Mouse (Mus musculus): ENCODE results near the gene Scaper. TPM values are rescaled to one million over a fixed set of nuclear protein-coding genes. Genes with fewer than 3 reads are reported as not detected.

The Scaper gene
- total RNA-seq, 2 experiments from 2014 or later: 30.9 to 33.8 TPM

DNA sequence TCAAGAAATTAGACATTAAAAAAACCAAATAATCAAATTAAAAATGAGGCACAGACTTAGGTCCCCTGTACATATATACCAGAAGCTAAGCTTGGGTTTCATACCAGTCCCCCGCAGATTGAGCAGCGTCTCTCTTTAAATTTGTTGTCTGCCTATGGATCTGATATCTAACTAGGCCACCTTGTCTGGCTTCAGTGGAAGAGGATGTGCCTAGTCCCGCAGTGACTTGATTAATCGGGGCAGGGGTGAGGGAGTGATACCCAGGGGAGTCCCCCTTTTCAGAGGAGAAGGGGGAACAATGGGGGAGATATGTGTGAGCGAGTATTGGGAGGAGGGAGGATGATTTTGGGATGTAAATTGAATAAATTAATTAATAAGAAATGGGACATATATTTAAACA lies 310.9 kb downstream of the Scaper start:
- DNase-seq (ENCODE audit: low spot score in 2 of 2): no peak
- intact Hi-C loops (cut with DNase I): no loop called here

DNA sequence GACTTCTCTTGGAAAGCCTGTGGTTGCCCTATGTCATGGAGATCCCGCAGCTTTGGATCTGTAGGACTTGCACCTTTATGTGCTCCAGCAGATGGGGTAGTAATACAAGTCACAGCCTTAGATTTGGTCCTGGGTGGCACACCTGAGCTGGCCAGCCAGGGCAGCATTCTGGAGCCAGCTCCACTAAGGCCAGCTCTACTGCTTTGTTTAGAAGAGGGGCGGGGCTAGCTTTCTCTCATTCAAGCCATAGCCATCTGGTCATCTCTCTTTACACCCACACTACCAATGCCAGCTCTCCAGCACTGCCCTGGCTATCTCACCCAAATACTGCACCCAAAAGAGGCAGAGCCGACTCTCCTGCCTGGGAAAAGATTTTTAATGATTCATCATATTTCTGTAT lies 323.2 kb downstream of the Scaper start:
- DNase-seq (ENCODE audit: low spot score in 2 of 2): no peak
- intact Hi-C loops (cut with DNase I): no loop called here

DNA sequence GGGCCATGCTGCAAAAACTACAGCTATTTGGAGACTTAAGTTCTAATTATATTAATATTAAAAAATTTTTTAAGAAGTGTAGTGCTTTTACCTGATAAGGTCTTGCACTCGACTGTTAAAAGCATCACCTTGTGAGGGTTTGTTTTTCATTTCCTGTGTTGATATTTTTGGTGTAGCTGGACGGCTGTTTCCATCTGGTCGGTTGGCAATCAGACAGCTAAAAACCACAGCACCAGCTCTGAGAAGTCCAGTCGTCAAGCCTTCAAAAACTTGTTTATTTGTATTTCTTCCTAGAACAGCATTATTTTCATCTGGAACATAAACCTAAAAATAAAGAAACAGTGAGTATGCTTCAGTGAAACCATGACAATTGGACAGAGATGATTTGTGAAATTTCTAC lies 328.2 kb downstream of the Scaper start:
- intact Hi-C loops (cut with DNase I): no loop called here
- no peak for DNase-seq (ENCODE audit: low spot score in 2 of 2)

DNA sequence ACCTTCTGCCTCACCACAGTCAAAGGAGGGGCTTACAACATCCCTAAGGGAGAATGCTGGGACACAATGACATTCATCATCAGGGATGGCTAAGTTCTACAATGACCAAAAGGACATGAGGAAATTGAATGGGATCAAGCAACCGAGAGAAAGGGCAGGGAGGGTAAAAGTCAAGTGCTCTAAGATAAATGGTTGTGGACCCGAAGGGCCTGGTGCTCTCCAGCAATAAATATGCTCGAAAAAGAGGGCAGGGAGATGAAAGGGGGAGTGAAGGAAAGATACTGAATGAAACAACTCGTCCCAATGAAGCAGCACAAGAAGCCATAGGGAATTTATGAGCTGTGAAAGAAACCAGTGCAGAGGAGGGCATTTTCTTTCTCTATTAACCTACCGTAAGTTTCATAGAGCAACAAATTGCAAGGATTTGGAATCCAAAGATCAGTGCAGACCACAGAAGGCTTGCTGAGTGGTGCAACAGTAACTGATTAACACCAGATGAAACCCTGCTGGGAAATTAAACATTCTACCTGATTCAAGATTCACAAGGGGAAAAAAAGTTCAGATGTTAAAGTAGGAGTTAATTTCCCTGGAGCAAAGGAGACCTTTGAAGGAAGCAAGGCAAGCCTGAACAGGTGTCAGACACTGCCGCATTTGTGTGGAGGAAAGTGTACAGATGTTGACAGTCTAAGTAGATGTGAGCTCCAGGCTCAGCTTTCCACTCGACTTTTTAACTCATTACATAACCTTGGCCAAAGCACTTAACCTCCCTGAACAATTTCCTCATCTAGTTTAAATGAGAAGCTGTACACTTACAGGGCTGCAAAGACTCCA lies 329.0 kb downstream of the Scaper start:
- no peak for DNase-seq (ENCODE audit: low spot score in 2 of 2)
- intact Hi-C loops (cut with DNase I): no loop called here

DNA sequence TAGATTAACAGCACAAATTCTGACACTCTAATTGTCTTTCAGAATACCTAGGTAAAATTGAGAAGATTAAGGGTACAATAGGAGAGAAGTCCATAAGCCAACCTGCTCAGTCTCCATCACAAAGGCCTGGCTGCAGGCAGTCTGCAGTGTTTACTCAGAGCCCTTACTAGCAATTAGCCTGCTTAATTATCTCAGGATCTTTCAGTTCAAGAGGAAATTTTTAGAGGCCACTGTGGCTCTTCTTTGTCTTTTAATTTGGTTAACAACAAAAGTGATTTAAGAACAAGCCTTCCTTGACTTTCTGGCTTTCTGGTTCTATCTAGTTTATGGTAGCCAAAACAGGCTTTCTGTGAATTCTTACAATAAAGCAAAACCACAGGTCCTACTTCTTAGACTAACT lies 339.3 kb downstream of the Scaper start:
- intact Hi-C loops (cut with DNase I): no loop called here
- no peak for DNase-seq (ENCODE audit: low spot score in 2 of 2)

DNA sequence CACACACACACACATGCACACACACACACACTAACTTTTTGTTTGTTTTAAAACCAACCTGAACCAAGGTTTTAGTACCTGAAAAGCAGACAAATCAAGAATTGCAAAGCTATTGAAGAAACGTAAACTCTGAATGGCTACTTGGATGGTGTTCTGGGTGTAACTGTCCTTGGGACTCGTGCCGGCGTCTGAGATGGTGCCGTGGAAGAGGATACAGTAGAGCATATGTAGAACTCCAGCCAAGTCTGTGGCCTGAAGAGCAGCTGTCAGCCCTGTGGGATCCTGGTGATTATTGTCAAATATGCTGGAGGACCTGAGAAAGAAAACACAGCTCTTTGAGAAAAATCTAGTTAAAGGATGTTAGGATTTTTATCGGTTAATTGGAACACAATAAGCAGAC lies 351.8 kb downstream of the Scaper start:
- DNase-seq (ENCODE audit: low spot score in 2 of 2): no peak
- intact Hi-C loops (cut with DNase I): no loop called here

DNA sequence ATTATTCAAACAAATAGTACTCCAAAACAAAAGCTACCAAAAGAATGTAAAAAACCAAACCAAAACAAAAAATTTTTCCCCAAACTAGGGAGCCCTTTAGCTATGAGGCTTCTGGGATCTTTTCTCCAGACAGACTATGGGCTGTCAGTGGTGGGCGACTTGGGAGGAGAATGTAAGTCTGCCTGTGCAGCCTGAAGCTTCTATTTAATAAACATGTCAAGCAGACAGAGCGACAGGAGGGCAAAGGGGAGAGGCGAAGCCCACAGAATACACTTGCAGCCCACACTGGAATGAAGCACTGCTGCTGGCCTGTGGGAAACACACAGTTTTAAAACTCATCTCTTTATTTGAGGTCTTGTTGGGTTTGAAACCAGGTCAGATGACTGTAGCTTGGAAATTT lies 356.5 kb downstream of the Scaper start:
- DNase-seq (ENCODE audit: low spot score in 2 of 2): no peak

DNA sequence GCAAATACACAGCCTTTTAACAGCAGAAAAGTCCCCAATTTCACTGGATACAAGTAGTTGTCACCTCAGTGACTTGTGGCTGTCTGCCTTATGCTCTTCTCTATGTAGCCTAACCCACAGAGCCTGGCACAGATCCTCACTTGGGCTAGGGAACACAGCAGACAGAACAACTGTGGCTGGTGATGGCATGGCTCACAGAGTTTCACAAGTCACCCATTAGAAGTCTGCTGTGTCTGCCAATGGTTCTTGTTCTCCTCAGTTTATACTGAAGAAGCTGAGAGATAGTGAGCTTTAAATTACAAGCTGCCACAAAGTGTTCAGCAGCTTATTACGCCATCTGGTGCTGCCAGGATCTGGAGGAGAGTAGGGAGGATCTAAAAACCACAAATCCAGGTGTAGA lies 361.3 kb downstream of the Scaper start:
- peak in 1 of 2 experiments; percentile 30 for DNase-seq (ENCODE audit: low spot score in 2 of 2)
- intact Hi-C loops (cut with DNase I): no loop called here

More for the DNA sequence above, 356.5 kb downstream of the Scaper start:
- intact Hi-C loops (cut with DNase I): no loop called here

DNA sequence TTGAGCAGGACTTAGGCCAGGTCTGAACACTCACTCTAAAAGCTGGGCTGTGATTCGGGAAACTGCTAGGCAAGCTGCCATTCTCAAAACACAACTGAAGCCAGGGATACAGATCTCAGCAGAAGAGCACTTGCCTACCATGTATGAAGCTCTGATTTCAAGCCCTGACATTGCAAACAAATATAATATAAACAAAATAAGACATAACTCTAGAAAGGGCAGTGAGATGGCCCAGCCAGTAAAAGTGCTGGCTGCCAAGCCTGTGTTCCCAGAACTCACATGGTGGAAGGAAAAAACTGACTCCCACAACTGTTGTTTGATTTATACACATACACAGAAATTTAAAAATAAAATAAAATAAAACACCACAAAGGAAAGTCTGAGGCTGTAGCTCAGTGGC lies 366.8 kb downstream of the Scaper start:
- DNase-seq (ENCODE audit: low spot score in 2 of 2): no peak
- intact Hi-C loops (cut with DNase I): no loop called here

DNA sequence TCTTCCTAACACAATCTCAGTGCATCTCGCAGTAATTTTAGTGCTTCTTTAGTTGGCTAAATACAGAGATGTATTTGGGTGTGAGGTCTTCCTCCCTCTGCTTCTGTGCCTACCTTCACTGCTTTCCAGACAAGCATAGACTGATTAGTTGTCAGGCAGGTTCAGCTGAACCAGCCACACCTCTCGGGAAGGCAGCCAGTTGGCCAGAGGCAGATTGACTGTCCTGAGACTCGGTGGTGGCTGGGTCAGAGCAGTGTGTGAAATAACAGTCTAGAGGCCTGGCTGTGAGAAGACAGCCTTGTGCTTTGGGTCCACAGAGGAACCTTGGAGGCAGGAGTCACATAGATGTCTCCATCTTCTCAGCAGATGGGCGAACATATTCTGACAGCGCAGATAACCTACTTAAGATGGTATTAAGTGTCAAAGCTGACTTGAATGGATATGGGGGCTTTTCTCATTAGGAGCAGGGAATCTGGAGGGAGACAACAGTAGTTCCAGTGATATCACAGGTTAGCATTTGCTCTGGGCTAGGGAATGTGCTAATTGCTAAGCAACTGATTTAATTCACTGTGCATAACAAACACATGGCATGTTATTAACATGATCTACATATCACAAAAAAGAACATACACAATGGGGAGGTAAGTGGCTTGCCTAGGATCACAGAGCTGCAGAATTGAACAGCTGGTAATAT lies 369.3 kb downstream of the Scaper start:
- DNase-seq (ENCODE audit: low spot score in 2 of 2): no peak
- intact Hi-C loops (cut with DNase I): no loop called here

DNA sequence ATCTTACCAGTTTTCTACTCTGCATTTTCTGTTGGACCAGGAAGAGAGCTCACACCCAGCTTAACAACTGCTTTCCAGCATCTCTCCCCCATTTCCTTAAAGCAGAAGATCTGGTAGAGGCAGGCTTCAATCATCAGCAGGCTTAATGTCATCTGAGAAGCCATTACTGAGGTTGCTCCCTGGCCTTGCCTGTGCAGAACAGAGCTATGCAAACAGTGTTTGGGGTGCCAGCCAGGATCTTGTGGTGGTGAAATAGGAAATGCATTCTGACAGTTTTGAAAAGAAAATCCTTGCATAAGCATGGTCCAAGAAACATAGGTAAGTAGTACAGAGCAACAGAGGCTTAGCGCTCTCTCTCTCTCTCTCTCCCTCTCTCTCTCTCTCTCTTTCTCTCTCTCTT lies 377.0 kb downstream of the Scaper start:
- intact Hi-C loops (cut with DNase I): no loop called here

DNA sequence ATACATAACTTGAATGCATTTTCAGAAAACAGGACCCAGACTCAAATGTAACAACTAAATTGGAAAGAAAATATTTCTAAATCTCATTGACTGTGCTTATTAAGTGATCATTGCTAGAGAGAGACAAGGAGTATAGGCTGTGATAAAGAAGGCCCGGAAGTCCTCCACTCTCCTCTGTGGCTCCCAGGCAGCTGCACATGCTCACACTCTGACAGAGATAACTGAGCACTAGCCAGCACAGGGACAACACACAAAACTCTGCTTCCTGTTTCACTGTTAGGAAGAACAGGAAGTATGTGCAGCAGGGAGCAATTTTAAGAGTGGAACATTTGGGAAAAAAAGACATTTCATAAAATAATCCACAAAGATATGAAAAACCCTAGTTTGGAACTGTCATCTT lies 382.9 kb downstream of the Scaper start:
- no peak for DNase-seq (ENCODE audit: low spot score in 2 of 2)
- intact Hi-C loops (cut with DNase I): no loop called here

More for the DNA sequence above, 377.0 kb downstream of the Scaper start:
- no peak for DNase-seq (ENCODE audit: low spot score in 2 of 2)

DNA sequence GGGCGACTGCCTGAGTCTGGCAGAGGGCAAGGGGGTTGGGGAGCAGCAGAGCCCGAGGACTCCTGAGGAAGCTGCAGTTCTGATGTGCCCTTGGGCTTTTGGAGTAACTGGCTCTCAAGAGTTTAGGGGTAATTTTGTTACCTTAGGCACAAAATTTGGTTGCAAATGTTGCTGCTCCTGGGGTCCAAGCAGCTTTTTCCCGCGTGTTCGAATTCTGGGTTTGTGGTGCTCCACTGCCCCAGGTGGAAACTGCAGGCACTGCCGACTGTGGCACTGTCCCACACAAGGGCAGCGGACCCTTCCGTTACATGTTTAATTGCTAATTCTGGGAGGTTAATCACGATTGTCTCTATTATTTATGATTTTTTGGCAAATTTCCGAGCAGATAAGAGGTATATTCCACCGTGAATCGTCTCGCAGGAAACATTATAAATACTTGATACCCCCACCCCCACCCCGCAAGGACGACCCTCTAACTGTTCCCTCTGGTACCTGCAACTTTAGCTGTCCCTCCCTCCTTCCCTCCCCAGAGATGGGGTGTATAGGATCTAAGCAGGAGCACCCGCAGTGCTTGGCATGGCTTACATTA lies 388.5 kb downstream of the Scaper start:
- no peak for DNase-seq (ENCODE audit: low spot score in 2 of 2)
- intact Hi-C loops (cut with DNase I): no loop called here

DNA sequence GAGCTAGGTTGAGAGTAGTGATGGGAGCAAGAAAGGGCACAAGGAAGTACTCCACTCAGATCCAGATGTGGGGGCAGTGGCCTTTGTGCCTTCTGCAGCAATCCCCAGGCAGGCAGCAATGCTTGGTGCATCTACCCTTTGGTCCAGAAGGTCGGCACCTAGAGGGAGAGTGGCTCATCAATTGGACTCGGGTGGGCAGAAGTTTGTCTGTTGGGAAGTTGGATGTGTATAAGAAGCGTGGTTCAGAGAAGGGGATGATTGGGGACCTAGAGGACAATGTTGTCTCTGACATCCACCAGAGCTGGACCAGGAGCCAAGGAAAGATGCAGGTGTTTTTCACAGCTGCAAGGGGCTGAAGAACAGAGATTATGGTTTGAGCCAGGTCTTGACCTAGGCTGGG lies 389.0 kb downstream of the Scaper start:
- intact Hi-C loops (cut with DNase I): no loop called here
- no peak for DNase-seq (ENCODE audit: low spot score in 2 of 2)

DNA sequence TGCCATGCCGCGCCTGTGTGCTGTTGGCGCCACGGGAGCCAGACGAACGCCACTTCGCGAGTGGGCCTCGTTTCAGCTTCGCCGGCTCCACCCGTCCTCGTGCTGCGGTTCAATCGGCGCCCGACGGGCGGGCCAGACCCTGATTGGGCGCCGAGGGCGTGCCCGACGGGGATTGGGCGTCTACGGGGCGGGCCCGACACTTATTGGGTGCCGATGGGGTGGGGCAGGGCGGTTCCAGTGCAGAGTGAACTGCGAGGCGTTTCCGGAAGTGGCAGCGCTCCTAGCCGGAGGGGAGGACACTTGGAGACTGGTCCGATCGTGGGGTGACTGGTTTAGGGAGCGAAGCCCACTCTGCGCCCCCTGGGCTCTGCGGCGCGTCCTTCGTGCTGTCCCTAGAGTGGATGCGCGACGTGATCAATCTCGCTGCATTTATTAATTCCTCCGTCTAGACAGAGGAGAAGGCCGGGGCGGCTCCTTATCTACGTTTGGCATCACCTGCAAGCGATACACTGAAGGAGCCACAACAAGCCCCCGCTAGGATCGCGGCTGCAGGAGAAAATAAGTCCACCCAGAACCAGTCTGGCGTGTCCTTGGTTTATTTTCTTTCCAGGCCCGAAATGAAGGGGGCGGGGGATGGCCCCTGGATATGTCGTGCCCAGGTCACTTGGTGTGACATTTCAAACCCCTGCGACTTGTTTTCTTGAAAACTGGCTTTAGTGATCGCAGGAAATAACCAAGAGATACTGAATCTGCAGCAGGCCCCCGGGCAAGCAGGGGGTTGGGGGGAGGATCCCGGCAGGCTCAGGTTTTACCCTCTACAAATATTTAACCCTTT lies 391.5 kb downstream of the Scaper start:
- intact Hi-C loops (cut with DNase I): no loop called here
- DNase-seq (ENCODE audit: low spot score in 2 of 2): no peak

DNA sequence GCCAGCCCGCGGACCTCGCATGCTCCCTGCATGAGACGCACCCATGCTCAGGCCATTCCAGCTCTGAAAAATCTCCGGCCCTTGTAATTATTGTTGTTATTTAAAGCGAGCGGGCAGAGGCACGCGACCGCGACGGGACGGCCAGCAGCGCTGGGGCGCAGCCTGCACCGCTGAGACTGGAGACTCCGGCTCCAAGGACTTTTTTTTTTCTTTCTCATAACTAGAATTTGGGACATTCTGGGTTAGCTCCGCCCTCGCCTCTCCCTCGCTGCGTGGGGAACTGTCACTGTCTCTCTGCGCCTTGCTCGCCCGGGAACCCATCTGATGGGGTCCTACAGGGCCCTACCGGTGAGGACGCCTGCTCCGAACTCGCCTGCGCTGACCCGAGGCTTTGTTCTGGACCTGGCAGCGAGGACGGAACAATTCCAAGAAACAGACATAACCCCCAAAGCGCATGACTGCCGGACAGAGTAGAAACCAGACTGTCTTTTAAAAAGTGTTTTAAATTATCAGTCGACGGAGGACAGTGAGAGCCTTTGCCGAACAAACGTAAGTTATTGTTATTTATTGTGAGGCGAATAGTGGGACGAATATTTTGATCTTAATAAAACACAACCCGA lies 392.3 kb downstream of the Scaper start:
- intact Hi-C loops (cut with DNase I): no loop called here
- DNase-seq (ENCODE audit: low spot score in 2 of 2): no peak

DNA sequence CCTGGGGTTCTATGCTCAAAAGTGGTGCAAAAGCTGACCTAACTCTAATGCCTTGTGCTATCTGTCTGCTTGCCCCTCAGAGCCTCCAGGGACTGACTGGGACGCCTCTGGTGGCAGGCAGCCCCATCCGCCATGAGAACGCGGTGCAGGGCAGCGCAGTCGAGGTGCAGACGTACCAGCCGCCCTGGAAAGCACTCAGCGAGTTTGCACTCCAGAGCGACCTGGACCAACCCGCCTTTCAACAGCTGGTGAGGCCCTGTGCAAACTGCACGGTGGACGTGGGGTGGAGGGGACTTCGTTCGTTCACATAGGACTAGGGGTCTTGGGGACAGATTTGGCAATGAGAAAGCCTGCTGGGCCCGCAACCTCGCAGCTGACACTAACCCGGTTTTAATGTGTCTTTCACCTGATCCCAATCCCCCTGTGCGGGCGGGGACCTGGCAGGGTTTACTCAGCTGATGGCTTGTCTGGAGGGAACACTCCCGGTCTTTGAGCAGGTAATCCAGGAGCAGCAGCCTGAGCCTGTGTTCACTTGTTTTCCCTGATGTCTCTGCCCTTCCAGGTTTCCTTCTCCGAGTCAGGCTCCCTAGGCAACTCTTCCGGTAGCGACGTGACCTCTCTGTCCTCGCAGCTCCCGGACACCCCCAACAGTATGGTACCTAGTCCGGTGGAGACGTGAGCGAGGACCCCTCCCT lies 392.9 kb downstream of the Scaper start:
- no peak for DNase-seq (ENCODE audit: low spot score in 2 of 2)
- intact Hi-C loops (cut with DNase I): no loop called here

DNA sequence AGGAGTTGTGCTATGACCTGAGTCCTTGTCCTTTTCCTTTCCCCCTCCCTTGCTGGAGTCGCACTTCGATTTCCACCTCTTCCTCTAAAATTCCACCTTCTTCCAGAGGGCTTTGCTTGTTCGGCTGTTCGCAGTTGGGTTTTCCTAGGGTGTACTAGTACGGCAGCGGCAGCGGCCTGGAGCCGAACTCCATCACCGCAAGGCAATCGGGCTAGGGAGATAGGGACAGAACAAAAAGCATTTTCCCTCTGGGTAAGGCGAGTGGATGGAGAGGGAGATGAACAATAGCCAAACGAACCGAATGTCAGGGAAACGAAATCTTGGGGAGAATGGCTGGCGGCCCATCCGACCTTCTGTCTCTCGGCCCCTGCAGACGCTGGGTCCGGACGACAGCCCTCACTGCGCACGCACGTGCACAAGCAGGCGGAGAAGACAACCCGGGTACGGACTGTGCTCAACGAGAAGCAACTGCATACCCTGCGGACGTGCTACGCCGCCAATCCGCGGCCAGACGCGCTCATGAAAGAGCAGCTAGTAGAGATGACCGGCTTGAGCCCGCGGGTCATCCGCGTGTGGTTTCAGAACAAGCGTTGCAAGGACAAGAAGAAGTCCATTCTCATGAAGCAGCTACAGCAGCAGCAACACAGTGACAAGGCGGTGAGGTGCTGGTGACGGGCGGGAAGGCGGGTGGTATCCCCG lies 394.1 kb downstream of the Scaper start:
- intact Hi-C loops (cut with DNase I): no loop called here
- DNase-seq (ENCODE audit: low spot score in 2 of 2): peak in 1 of 2 experiments; percentile 26

Data from left cerebral cortex, postnatal 14 days (tissue).